ENCODE assay signal across 19 mouse cellular contexts in genomic region chr19:28806821-28807496, GRCm38 (mm10). TPM values are rescaled to one million over a fixed set of nuclear protein-coding genes. Genes with fewer than 3 reads are reported as not detected.
"Had no signal": no experiment of that assay in that cellular context is flagged by ENCODE, and none has a peak within 500 bp of the region (broad histone marks: within the 10 kb centered on the region; RNA-seq: fewer than 3 reads in every experiment).

No protein-coding gene starts in this region.

- H3K4me2 ChIP-seq: limb, embryonic 12.5 days; liver, embryonic 13.5 days; lung, embryonic 15.5 days; midbrain, embryonic 11.5 days; midbrain, embryonic 15.5 days; neural tube, embryonic 12.5 days had no signal

- H3K4me3 ChIP-seq: limb, embryonic 12.5 days; liver, embryonic 13.5 days; lung, embryonic 15.5 days; megakaryocyte, embryonic 14.5 days; midbrain, embryonic 15.5 days; neural tube, embryonic 12.5 days had no signal

- H3K27ac ChIP-seq: limb, embryonic 12.5 days; liver, embryonic 13.5 days; lung, embryonic 15.5 days; macrophage; midbrain, embryonic 15.5 days; neural tube, embryonic 12.5 days had no signal

- H3K4me1 ChIP-seq: limb, embryonic 12.5 days; liver, embryonic 13.5 days; lung, embryonic 15.5 days; megakaryocyte, embryonic 14.5 days; midbrain, embryonic 15.5 days; neural tube, embryonic 12.5 days had no signal

- H3K27me3 ChIP-seq: limb, embryonic 12.5 days; liver, embryonic 13.5 days; lung, embryonic 15.5 days; midbrain, embryonic 15.5 days; neural tube, embryonic 12.5 days had no signal

- DNase-seq: kidney, postnatal 36 days; layer of hippocampus, adult 9-11 months; layer of hippocampus, postnatal 36 days; liver; liver, embryonic 13.5 days; liver, postnatal 0 days; lung, postnatal 14 days; right cerebral cortex, postnatal 4 days; spleen, adult 18-20 months; thymus, adult 18-20 months; thymus, postnatal 14 days had no signal

- H3K9ac ChIP-seq: limb, embryonic 12.5 days; liver, embryonic 13.5 days; liver, postnatal 0 days; lung, embryonic 15.5 days; midbrain, embryonic 15.5 days; neural tube, embryonic 12.5 days had no signal

- H3K9me3 ChIP-seq: limb, embryonic 12.5 days; liver, embryonic 13.5 days; lung, embryonic 15.5 days; megakaryocyte, embryonic 14.5 days; midbrain, embryonic 15.5 days; neural tube, embryonic 12.5 days had no signal

- H3K36me3 ChIP-seq: limb, embryonic 12.5 days; liver, embryonic 13.5 days; lung, embryonic 15.5 days; midbrain, embryonic 15.5 days; neural tube, embryonic 12.5 days had no signal

- ATAC-seq: liver, postnatal 0 days; midbrain, embryonic 15.5 days had no signal

RNA-seq across cellular contexts. Expression of gene Slc1a1, which starts 27.9 kb away (rescaled TPM):
- total RNA-seq: monocyte, adult 5-6 weeks had no signal
- polyA plus RNA-seq: macrophage had no signal
